Mouse (Mus musculus): ENCODE results near the gene Nsl1.

GRCm38 (mm10) chr1:191041352-191041751 is 21.5 kb upstream of the Nsl1 start:
- no peak for TF ChIP-seq CTCF (IDR thresholded peaks at IDR 0.05; ENCODE audit: low read depth)
- no peak for TF ChIP-seq EP300 (IDR thresholded peaks at IDR 0.05; ENCODE audit: low read depth)

Measured in liver, postnatal 0 days (tissue).